Mouse (Mus musculus) thymus, postnatal 4 days (tissue): ENCODE measurements around the gene Bzw2.

Source experiments
- DNase-seq: peaks from one replicate; pipeline ENCODE4 v3.0.0; 2021

Gene Bzw2

GRCm38 (mm10) chr12:36134111-36134510 is 23.8 kb downstream of the Bzw2 start:
- no peak for DNase-seq

GRCm38 (mm10) chr12:36133547-36133946 is 24.3 kb downstream of the Bzw2 start:
- DNase-seq, result no peak

DNA sequence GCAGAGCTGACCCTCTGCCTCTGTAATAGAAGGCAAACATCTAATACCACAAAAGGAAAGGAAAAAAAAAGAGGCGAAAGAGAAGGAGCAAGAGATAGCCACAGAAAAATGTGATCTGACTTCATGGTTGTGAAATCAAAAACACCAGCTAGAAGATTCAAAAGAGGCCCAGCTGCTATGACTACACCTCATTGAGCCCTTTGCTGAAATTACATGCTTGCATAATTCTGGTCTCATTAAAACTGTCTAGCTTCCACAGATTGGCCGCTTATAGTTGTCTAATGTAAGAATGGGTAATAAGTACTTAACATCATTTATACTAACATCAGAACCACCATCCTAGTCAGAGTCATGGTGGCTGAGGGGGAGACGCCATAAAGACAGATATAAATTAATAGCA is 25.2 kb downstream of the Bzw2 start:
- DNase-seq, result no peak

GRCm38 (mm10) chr12:36132254-36132653 is 25.6 kb downstream of the Bzw2 start:
- DNase-seq, result no peak

- DNase-seq, result no peak
These were observed 28.1 kb downstream of the Bzw2 start for GRCm38 (mm10) chr12:36129826-36130225.

DNA sequence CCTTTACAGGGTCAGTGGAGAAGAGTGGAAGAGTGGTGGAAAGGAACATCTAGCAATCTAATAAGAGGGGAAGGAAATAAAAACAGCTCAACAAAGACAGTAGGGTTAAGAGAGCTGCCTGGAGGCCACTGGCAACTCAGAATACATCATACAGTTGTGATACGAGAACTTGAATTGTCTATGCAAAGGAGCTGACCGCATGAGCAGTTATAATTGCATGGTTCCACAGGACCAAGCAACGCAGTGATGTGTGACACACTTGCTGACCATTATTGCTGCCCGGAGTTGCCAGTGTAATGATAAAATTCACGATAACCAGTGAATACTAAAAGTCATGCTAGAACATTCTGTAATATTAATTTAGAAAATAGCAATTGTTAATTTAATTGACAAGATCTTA is 31.8 kb downstream of the Bzw2 start:
- DNase-seq, result no peak

- no peak for DNase-seq
These were observed 38.6 kb downstream of the Bzw2 start for GRCm38 (mm10) chr12:36119244-36119643.

DNA sequence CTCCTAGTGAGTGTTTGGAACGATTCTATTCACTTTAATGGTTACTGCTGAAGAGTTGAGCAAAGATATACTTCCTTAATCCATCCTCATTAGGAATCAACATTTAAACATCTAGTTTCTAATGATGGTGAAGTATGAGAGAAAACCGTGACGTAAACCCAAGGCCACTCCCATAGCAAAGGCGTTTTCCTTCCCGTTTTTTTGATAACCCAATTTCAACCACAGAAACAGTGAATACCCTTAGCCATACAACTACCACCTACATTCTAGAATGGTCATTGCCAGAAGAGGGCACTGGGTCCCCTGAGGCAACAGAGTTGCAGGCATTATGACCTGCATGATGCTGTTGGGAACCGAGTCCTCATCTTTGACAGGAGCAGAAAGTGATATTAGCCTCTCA is 40.7 kb downstream of the Bzw2 start:
- DNase-seq, result no peak

- no peak for DNase-seq
These were observed 45.8 kb downstream of the Bzw2 start for GRCm38 (mm10) chr12:36112081-36112480.

- no peak for DNase-seq
These were observed 46.8 kb downstream of the Bzw2 start for GRCm38 (mm10) chr12:36111110-36111509.

DNA sequence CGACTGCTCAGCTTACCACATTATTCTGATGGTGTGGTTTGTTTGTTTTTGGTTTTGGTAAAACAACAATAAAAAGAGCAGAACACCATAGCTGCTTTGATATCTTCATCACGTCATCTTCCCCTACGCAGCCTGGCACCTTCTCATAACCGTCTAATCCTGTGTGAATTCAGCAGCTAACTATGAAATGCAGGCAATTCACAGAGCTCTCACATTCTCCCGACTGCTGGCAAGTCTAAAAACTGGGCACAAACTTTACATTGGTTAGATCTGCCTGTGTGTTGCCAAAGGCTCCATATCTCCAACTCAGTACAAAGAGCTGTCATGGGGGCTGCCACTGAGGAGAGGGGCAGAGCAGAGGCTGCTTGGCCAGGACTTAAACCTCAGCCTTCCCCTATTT is 47.4 kb downstream of the Bzw2 start:
- DNase-seq, result no peak

- DNase-seq, result no peak
These were observed 49.4 kb downstream of the Bzw2 start for GRCm38 (mm10) chr12:36108442-36108841.

GRCm38 (mm10) chr12:36103592-36103910 is 54.3 kb downstream of the Bzw2 start:
- DNase-seq, result no peak

DNA sequence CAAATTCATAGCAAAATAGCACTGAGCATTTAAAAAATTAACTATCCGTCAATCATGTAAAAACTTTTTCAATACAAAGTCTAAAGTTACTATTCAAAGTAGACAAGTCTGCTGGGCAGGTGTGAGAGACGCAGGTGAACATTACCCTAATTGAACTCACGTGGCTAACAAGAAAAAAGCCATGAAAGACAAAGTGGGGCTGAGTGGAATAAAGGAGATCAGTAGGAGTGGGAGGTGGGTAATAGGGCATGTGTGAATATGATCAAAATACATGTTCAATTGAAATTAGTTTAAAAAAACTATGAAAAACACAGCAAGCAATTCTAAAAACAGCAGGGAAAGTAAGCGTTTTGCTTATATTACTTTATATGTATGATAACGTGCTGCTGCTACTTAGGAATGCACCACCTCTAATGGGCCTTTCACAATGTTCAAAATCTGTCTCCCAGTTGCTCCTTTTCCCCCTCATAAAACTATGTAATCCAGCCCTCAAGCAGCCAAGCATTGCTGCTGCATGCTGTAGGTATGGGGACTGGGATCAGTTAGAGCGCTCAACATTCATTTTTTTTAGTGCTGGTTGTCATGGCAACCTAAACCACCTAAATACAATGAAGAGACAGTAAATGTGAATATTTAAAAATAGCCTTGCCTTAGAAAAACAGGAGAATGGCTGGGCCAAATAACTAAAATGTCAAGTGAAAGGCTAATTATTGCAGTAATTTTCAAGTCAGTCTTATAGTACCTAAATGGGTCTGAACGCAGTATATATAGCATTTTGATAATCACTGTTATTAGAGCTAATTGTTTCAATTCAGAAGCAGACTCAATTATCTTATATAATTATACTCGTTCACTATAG is 54.9 kb downstream of the Bzw2 start:
- DNase-seq, result no peak

DNA sequence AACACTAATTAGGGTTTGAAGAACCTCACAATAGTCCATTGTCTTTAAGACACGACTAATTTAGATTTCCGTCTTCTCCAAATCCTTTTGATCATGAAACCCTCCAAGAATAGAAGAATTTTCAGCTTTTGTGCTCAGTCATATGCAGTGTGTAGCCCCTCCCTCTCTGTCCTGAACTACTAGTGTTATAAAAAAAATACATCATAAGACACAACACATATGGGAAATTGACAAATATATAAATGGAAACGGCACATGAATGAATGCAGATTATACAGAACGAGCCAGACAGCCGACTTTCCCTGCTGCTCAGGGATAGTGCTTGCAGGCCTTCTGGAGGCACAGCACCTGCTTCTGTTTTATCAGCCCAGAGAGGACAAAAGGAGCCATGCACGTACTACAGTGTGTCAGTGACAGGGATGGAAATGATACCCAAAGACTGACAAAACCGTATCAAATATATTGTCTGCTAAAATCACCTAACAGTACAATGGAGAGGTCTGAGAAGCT is 62.5 kb downstream of the Bzw2 start:
- DNase-seq, result no peak

- DNase-seq, result no peak
These were observed 64.7 kb downstream of the Bzw2 start for GRCm38 (mm10) chr12:36093081-36093670.

DNA sequence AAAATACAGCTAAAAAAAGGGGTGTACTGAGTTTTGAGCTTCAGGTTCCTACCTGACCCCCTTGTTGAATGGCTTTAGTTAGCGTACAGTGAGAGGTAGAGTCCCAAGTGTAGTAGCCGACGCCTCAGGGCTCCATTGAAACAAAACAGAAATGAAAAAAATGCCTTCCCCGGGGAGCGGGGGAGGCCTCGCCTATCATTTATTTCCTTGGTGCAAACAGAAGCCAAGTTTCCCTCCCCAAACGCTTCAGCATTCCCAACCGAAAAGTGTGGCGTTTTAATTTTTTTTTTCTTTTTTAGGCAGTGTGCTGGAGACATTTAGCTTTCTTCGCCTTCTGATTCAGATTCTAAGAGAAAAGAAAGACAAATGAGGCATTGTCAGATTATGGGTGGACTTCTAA is 65.9 kb downstream of the Bzw2 start:
- no peak for DNase-seq

DNA sequence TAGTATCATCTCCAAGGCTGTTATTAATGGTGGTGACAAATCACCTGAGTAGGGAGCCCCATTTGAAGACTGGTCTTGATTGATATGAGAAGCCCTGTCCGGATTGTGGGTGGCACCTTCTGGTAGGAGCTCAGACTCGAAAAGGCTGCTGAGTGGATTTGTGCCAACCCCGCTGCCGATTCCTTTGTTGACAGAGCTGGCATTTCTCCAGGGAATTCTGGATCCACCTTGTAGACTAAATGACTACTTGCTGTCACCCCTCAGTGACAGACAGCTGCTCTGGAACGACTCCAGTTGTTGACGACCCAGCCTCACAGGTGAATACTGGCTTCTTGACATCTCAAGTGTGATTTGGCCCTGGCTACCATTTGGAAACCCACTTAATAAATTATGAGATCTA is 68.7 kb downstream of the Bzw2 start:
- DNase-seq, result no peak

DNA sequence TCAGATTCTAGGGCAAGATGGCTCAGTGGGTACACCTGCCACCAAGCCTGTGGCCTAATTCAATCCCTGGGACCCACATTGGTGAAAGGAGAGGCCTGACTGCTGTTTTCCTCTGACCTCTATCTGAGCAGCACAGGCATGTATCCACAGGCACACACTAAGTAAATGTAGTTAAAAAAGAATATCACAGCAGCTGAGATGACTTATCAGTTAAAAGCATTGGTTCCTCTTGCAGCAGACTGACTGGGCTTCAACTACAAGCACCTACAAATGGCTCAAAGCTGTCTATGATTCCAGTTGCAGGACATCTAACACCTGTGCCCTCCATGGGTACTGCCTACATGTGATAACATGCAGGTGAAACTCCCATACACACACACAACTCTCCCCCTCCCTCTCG is 69.1 kb downstream of the Bzw2 start:
- DNase-seq, result no peak

GRCm38 (mm10) chr12:36085380-36085779 is 72.5 kb downstream of the Bzw2 start:
- DNase-seq, result no peak

DNA sequence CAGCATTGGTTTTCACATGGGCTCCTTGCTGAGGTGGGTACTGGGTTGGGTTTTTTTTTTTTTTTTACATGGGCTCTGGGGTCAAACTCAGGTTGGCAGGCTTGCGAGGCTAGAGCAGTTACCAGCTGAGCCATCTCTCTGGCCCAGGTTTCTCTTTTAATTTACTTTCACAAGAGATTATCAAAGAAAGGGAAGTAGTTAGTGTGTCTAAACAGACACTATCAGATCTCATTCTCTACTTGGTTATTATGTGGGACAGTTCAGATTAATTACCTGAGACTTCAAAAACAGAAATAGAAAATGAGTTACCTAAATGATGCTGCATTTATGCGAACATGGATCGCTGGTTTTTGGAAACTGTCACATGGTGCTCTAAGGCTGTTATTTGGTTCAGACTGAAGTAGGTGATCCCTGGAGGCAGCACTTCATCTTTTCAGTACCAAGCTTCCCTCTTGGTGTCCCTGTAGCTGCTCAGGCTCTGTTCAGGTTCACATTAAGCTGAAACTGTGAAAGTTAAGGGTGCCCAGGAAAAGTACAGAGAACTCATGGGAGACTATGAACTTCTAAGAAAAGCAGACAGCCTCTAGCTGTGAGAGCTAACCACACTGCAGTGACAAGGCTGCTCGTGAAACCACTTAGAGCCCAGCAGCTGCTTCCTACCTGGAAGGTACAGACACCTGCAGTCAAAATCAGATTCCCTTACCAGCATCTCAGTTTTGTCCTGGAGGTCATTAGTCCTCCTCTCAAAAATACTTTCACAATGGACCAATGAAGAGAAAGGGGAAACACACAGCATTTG is 79.6 kb downstream of the Bzw2 start:
- no peak for DNase-seq

DNA sequence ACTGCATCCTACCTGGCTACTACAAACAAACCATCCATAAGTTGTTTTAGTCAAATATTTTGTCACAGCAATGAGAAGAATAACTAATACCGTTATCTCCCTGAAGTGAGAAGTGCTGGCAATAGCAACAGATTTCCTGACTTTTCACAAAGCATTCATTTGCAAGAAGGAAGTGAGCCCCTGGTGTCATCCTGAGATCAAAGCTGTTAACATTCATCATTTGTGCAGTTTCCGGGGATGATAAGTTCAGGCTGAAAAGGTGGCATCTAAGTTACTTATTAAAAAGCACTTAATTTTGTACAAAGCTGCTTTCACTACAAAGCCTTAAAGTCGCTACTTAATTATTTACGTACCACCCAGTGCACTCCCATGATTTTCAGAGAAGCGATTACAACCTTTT is 85.0 kb downstream of the Bzw2 start:
- no peak for DNase-seq

DNA sequence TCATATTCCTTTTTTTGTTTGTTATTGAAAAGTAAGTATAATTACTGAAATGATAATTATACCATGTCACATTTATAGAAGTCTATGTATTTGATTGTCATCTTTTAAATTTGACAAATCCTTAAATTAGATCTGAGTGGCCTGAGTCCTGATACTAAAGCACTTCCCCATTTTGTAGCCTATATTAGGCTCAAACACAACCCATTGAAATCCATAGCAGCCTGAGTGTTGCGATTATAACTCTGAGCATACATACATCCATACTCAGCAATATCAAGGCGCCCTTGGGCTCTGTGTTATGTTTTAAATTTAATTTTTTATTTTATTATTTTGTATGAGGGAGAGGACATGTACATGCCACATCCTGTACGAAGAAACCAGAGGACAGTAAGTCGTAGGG is 87.6 kb downstream of the Bzw2 start:
- DNase-seq, result no peak

DNA sequence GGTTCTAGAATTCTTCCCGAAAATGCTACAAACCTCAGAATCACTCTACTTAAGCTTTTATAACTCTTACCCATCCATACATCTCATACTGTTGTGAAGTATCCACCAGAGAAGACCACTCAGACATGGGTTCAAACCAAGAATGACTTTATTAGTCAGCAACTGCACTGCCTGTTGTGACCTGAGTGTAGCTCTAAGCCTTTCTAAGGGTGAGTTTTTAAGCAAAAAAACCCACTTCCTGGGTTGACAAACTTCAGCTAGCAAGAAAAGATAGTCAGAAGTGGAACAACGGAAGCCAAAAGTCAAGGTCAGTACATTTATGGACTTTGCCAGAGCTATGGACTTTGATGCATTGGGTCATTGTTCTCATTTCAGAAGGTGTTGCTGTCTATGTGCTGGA is 90.3 kb downstream of the Bzw2 start:
- DNase-seq, result no peak
